Mouse (Mus musculus): Measurements from ENCODE around the gene Slc25a12. TPM values are rescaled to one million over a fixed set of nuclear protein-coding genes. Genes with fewer than 3 reads are reported as not detected.

The Slc25a12 gene
- total and polyA plus RNA-seq, 2 experiments from 2014 or later = 120 to 142 TPM

DNA sequence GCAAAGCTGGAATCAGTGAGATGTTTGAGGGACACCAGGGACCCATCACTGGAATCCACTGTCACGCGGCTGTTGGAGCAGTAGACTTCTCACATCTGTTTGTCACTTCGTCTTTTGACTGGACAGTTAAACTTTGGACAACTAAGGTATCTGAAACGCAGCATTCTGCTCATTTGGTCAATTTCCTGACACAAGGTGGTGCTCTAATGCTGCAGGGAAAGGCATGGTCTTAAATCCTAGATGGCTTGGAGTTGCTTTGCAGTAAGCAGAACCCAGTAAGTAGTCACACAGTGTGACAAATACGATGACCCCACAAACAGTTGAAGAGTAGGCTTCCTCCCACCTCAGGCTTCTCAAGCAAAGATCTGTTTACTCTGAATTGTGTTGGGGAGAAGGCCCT is 116.7 kb downstream of the Slc25a12 start:
- Histone ChIP-seq H3K4me2 (ENCODE audit: low read depth, low read length, poor library complexity, severe bottlenecking) (no peak overlapping the region), H3K27ac (ENCODE audit: low read depth, low read length) (no peak overlapping the region), H3K9ac (replicated peaks; ENCODE audit: low read length, poor library complexity, severe bottlenecking) (no peak overlapping the region), H3K4me3 (ENCODE audit: low read depth, low read length) (no peak overlapping the region), H3K9me3 (ENCODE audit: low read length) (no peaks in the 10 kb centered on the region), H3K36me3 (ENCODE audit: insufficient read depth, low read length) (peaks cover 44% of the 10 kb centered on the region; the same call in 1 of the 2 replicates), H3K27me3 (ENCODE audit: insufficient read depth, low read length) (no peaks in the 10 kb centered on the region), H3K4me1 (ENCODE audit: insufficient read depth, low read length) (no peaks in the 10 kb centered on the region)
- ATAC-seq (ENCODE audit: low FRiP score) = no peak
- peak; percentile 46 for DNase-seq (ENCODE audit: low spot score)
- peak; percentile 72 for TF ChIP-seq CTCF (IDR thresholded peaks at IDR 0.05)
- WGBS = 81% methylated on average over 5 of the region's 5 CpGs

DNA sequence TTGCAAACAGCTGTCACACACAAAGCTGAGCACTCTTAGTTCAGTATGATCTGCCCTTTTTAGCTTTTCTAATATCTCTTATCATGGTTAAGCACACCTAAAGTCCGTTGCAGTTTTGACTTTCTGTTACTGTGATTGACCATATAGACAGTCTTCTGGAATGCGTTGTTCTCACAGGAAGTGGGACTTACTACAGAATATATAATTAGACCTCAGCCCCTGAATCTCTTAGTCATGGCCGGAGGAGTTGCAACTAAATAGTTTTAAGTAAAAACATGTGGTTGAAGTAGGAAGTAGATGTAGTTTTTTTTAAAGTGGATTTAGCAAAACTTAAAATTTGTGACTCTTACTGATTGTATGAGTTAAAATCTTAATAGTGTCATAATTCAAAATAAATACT is 119.5 kb downstream of the Slc25a12 start:
- H3K9ac ChIP-seq (replicated peaks; ENCODE audit: low read length, poor library complexity, severe bottlenecking) = no peak overlapping the region
- no peak for TF ChIP-seq CTCF (IDR thresholded peaks at IDR 0.05)
- WGBS = 78% methylated on average over 3 of the region's 3 CpGs
- H3K27ac ChIP-seq (ENCODE audit: low read depth, low read length) = no peak overlapping the region
- DNase-seq (ENCODE audit: low spot score) (no peak), ATAC-seq (ENCODE audit: low FRiP score) (no peak)
- no peaks in the 10 kb centered on the region for H3K27me3 ChIP-seq (ENCODE audit: insufficient read depth, low read length)
- H3K4me2 ChIP-seq (ENCODE audit: low read depth, low read length, poor library complexity, severe bottlenecking) = no peak overlapping the region
- H3K4me3 ChIP-seq (ENCODE audit: low read depth, low read length) = no peak overlapping the region
- no peaks in the 10 kb centered on the region for H3K4me1 ChIP-seq (ENCODE audit: insufficient read depth, low read length)
- no peaks in the 10 kb centered on the region for H3K9me3 ChIP-seq (ENCODE audit: low read length)
- peaks cover 32% of the 10 kb centered on the region; the same call in 1 of the 2 replicates for H3K36me3 ChIP-seq (ENCODE audit: insufficient read depth, low read length)

DNA sequence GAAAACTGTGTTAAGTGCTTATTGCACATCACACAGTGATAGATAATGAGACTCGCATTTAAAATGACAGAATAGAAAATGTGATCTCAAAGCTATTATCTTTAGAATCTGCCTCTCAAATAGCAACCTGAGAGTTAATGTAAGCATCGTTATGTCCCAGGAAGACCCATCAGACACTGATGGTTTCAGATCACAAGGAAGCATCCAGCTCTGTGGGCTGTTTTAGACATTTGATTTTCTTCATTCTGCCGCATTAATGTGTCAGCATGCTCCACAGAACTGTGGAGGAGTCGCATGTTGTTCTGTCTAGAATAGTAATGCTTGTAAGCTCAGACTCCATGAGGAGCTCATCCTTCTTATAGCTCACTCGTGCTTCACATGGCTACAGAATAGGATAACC is 121.5 kb downstream of the Slc25a12 start:
- Histone ChIP-seq H3K4me3 (ENCODE audit: low read depth, low read length) (no peak overlapping the region), H3K4me2 (ENCODE audit: low read depth, low read length, poor library complexity, severe bottlenecking) (no peak overlapping the region), H3K27ac (ENCODE audit: low read depth, low read length) (no peak overlapping the region), H3K27me3 (ENCODE audit: insufficient read depth, low read length) (no peaks in the 10 kb centered on the region), H3K9ac (replicated peaks; ENCODE audit: low read length, poor library complexity, severe bottlenecking) (no peak overlapping the region), H3K9me3 (ENCODE audit: low read length) (no peaks in the 10 kb centered on the region), H3K4me1 (ENCODE audit: insufficient read depth, low read length) (no peaks in the 10 kb centered on the region), H3K36me3 (ENCODE audit: insufficient read depth, low read length) (peaks cover 24% of the 10 kb centered on the region; the same call in 1 of the 2 replicates)
- DNase-seq (ENCODE audit: low spot score) = peak; percentile 15
- no peak for TF ChIP-seq CTCF (IDR thresholded peaks at IDR 0.05)
- ATAC-seq (ENCODE audit: low FRiP score) = no peak
- 76% methylated on average over 5 of the region's 5 CpGs for WGBS

DNA sequence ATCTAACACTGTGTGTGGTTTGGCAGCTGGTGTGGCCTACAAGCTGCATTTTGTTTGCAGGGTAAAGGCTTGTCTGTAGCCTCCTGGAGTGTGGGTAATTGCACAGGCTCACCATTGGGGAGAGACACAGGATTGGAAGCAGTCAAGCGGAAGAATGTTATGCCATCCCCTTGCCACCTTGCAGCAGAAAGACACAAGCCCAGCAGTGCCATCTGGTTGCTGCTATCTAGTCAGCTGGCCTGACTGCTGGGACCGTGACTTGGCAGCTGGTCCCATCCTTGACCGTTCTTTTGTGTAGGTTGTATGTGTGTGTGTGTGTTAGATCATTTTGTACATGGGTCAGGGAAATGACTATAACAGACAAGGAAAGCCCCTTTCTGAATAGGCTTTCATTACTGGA is 122.1 kb downstream of the Slc25a12 start:
- Histone ChIP-seq H3K9me3 (ENCODE audit: low read length) (no peaks in the 10 kb centered on the region), H3K27ac (ENCODE audit: low read depth, low read length) (0 out of 2 replicates have a peak overlapping the region, but pooled peaks have one; percentile 9), H3K27me3 (ENCODE audit: insufficient read depth, low read length) (no peaks in the 10 kb centered on the region), H3K9ac (replicated peaks; ENCODE audit: low read length, poor library complexity, severe bottlenecking) (no peak overlapping the region), H3K4me3 (ENCODE audit: low read depth, low read length) (no peak overlapping the region), H3K4me1 (ENCODE audit: insufficient read depth, low read length) (no peaks in the 10 kb centered on the region), H3K4me2 (ENCODE audit: low read depth, low read length, poor library complexity, severe bottlenecking) (no peak overlapping the region), H3K36me3 (ENCODE audit: insufficient read depth, low read length) (peaks cover 17% of the 10 kb centered on the region; the same call in 1 of the 2 replicates)
- WGBS = 39% methylated on average over 3 of the region's 3 CpGs
- ATAC-seq (ENCODE audit: low FRiP score) = peak; percentile 84; the same call in 1 of the 2 replicates
- peak; percentile 97 for DNase-seq (ENCODE audit: low spot score)
- peak; percentile 54 for TF ChIP-seq CTCF (IDR thresholded peaks at IDR 0.05)

DNA sequence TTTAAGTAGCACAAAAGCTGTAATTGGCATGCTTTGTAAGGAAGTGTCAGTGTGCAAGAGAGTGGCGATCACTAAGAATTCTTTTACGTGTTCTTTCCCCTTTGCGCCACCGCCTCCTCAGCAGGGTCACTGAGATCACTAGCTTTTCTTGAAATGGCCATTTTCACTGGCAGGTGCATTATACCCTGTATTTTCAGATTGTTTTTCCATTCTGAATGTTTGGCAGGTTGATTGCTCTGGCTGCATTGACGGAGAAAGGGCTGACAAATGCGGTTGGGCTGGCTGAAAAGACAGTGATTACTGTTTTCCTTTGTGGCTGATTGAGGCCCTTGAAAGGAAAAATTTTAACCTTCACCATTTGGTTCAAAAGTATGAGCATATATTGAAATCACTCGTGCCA is 122.7 kb downstream of the Slc25a12 start:
- no peak for ATAC-seq (ENCODE audit: low FRiP score)
- no peak overlapping the region for H3K4me3 ChIP-seq (ENCODE audit: low read depth, low read length)
- WGBS = 68% methylated on average over 7 of the region's 7 CpGs
- H3K4me1 ChIP-seq (ENCODE audit: insufficient read depth, low read length) = no peaks in the 10 kb centered on the region
- no peak overlapping the region for H3K4me2 ChIP-seq (ENCODE audit: low read depth, low read length, poor library complexity, severe bottlenecking)
- H3K9me3 ChIP-seq (ENCODE audit: low read length) = no peaks in the 10 kb centered on the region
- no peak overlapping the region for H3K9ac ChIP-seq (replicated peaks; ENCODE audit: low read length, poor library complexity, severe bottlenecking)
- H3K27me3 ChIP-seq (ENCODE audit: insufficient read depth, low read length) = no peaks in the 10 kb centered on the region
- peaks cover 12% of the 10 kb centered on the region for H3K36me3 ChIP-seq (ENCODE audit: insufficient read depth, low read length)
- DNase-seq (ENCODE audit: low spot score) = no peak
- no peak for TF ChIP-seq CTCF (IDR thresholded peaks at IDR 0.05)
- no peak overlapping the region for H3K27ac ChIP-seq (ENCODE audit: low read depth, low read length)

DNA sequence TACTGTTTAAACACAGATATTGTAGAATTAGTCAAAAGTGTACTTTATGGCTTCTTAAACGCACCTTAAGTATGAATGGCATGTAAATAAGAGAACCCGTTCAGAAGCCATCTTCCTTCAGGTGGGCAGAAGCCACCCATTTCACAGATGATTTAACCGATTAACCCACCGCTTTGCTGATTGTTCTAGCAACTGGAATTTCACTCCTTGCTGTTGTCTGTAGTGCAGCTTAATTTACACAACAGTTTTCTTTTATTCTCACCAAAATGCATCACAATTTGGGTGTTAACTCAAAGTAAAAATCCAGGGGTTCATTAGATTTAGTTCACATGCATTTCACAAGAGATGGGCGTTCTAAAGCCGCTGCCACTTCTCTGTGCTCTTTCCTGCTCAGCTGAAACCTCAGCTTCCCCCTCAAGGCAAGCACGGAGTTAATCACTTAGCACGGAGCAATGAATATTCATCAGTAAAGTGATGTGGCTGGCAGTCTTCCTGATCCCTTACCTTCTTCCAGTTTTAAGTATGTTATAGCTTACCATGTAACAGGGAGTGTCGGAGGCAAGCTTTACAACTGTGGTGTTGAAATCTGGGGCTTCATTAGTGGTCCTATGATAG is 124.4 kb downstream of the Slc25a12 start:
- no peak overlapping the region for H3K4me2 ChIP-seq (ENCODE audit: low read depth, low read length, poor library complexity, severe bottlenecking)
- peaks cover 5% of the 10 kb centered on the region for H3K36me3 ChIP-seq (ENCODE audit: insufficient read depth, low read length)
- no peaks in the 10 kb centered on the region for H3K4me1 ChIP-seq (ENCODE audit: insufficient read depth, low read length)
- no peaks in the 10 kb centered on the region for H3K27me3 ChIP-seq (ENCODE audit: insufficient read depth, low read length)
- H3K4me3 ChIP-seq (ENCODE audit: low read depth, low read length) = no peak overlapping the region
- 56% methylated on average over 9 of the region's 9 CpGs for WGBS
- DNase-seq (ENCODE audit: low spot score) (peak; percentile 27), ATAC-seq (ENCODE audit: low FRiP score) (no peak)
- H3K9ac ChIP-seq (replicated peaks; ENCODE audit: low read length, poor library complexity, severe bottlenecking) = no peak overlapping the region
- no peak overlapping the region for H3K27ac ChIP-seq (ENCODE audit: low read depth, low read length)
- H3K9me3 ChIP-seq (ENCODE audit: low read length) = no peaks in the 10 kb centered on the region
- TF ChIP-seq CTCF (IDR thresholded peaks at IDR 0.05) = no peak
